ENCODE assay signal across 11 mouse cellular contexts in the genomic region with DNA sequence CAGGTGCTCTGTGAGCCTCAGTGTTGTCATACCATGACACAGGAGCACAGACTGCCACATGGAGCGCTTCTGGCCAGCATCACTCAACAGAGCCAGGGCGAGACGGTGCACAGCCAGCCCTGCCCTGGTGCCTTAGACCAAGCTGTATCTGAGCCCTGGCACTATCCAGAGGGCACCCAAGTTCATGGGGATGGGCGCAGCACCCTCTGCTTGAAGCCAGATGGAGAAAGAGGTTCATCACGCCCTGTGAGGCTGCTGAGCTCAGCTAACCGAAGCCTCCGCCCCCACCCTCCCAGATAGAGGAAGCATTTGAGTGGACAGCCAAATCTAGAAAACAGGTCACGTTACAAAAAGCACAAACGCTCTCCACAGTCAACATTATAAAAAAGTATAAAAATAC. TPM values are rescaled to one million over a fixed set of nuclear protein-coding genes. Genes with fewer than 3 reads are reported as not detected.
DNase-seq lines count a peak whose midpoint lies in the region; ATAC-seq lines count a peak whose summit lies in the region.
"Had no signal": no experiment of that assay in that cellular context is flagged by ENCODE, and none has a peak within 500 bp of the region (broad histone marks: within the 10 kb centered on the region; RNA-seq: fewer than 3 reads in every experiment).

No protein-coding gene starts in this region.

- H3K36me3 ChIP-seq in megakaryocyte, embryonic 14.5 days (replicated peaks; ENCODE audit: low read length): peaks cover under 1% of the 10 kb centered on the region
- peaks cover 75% of the 10 kb centered on the region for H3K36me3 ChIP-seq in embryonic facial prominence, embryonic 13.5 days
- peaks cover 66% of the 10 kb centered on the region for H3K36me3 ChIP-seq in limb, embryonic 13.5 days

- no peak overlapping the region for H3K9ac ChIP-seq in embryonic facial prominence, embryonic 13.5 days
- H3K9ac ChIP-seq in limb, embryonic 13.5 days: 0 out of 2 replicates have a peak overlapping the region, but pooled peaks have one; percentile 19

- peak overlapping the region; percentile 73 for H3K27ac ChIP-seq in embryonic facial prominence, embryonic 13.5 days
- H3K27ac ChIP-seq in limb, embryonic 13.5 days: peak overlapping the region; percentile 58; the same call in 1 of the 2 replicates

- no peaks in the 10 kb centered on the region for H3K9me3 ChIP-seq in megakaryocyte, embryonic 14.5 days
- no peaks in the 10 kb centered on the region for H3K9me3 ChIP-seq in embryonic facial prominence, embryonic 13.5 days
- no peaks in the 10 kb centered on the region for H3K9me3 ChIP-seq in limb, embryonic 13.5 days
- H3K9me3 ChIP-seq: midbrain, embryonic 10.5 days had no signal

- peaks cover 23% of the 10 kb centered on the region for H3K4me1 ChIP-seq in megakaryocyte, embryonic 14.5 days
- H3K4me1 ChIP-seq in embryonic facial prominence, embryonic 13.5 days: peaks cover 77% of the 10 kb centered on the region
- H3K4me1 ChIP-seq in limb, embryonic 13.5 days: peaks cover 90% of the 10 kb centered on the region

- no peak overlapping the region for H3K4me2 ChIP-seq in embryonic facial prominence, embryonic 13.5 days
- no peak overlapping the region for H3K4me2 ChIP-seq in limb, embryonic 13.5 days (replicated peaks)

- peaks cover 62% of the 10 kb centered on the region for H3K27me3 ChIP-seq in megakaryocyte, embryonic 14.5 days (replicated peaks)
- H3K27me3 ChIP-seq in embryonic facial prominence, embryonic 13.5 days: no peaks in the 10 kb centered on the region
- H3K27me3 ChIP-seq in limb, embryonic 13.5 days: no peaks in the 10 kb centered on the region
- H3K27me3 ChIP-seq: CH12.LX had no signal

- peak; percentile 45; the same call in 1 of the 2 replicates for ATAC-seq in frontal cortex, adult (ENCODE audit: low TSS enrichment)
- ATAC-seq in megakaryocyte, adult 5-6 weeks (ENCODE audit: poor library complexity, severe bottlenecking): no peak
- ATAC-seq in embryonic facial prominence, embryonic 13.5 days (ENCODE audit: insufficient number of reproducible peaks, insufficient read depth, low FRiP score, low TSS enrichment, low read depth): no peak
- ATAC-seq in limb, embryonic 13.5 days (ENCODE audit: low FRiP score, low read depth): no peak
- ATAC-seq: intestine, embryonic 16.5 days had no signal

- no peak for DNase-seq in frontal cortex, postnatal 10 days (ENCODE audit: low spot score in 2 of 2)
- DNase-seq in thymus, postnatal 14 days: no peak
- no peak for DNase-seq in yolk sac, embryonic 10.5 days (ENCODE audit: low spot score)

- 76% methylated on average over 9 of the region's 9 CpGs for WGBS in embryonic facial prominence, embryonic 13.5 days
- WGBS in limb, embryonic 13.5 days: 81% methylated on average over 9 of the region's 9 CpGs

- peak overlapping the region; percentile 9 for H3K4me3 ChIP-seq in megakaryocyte, embryonic 14.5 days (replicated peaks)
- H3K4me3 ChIP-seq in embryonic facial prominence, embryonic 13.5 days: no peak overlapping the region
- H3K4me3 ChIP-seq in limb, embryonic 13.5 days: no peak overlapping the region
- H3K4me3 ChIP-seq: midbrain, embryonic 10.5 days had no signal

RNA-seq across cellular contexts. Expression of a gene that starts 6.1 kb away (rescaled TPM):
- polyA plus RNA-seq in megakaryocyte, embryonic 14.5 days (2012; ENCODE audit: insufficient read depth, low replicate concordance): not detected in 2 replicates
- not detected in 2 replicates for total RNA-seq in megakaryocyte, adult 5-6 weeks (2015)
- total RNA-seq in megakaryocyte, adult 5-6 weeks (2017): not detected in 2 replicates
- polyA plus RNA-seq in embryonic facial prominence, embryonic 13.5 days (2015; fragmentation: Nextera tagmentation; extraction: Ambion mirVana): 771 and 792 TPM in 2 replicates
- polyA plus RNA-seq in limb, embryonic 13.5 days (2015; fragmentation: Nextera tagmentation; extraction: Ambion mirVana): 757 and 803 TPM in 2 replicates
- total RNA-seq: CH12.LX had no signal

RNA-seq across cellular contexts. Expression of a gene that starts 29.6 kb away (rescaled TPM):
- 373 and 691 TPM in 2 replicates for polyA plus RNA-seq in megakaryocyte, embryonic 14.5 days (2012; ENCODE audit: insufficient read depth, low replicate concordance)
- total RNA-seq in megakaryocyte, adult 5-6 weeks (2015): 25.1 and 29.7 TPM in 2 replicates
- total RNA-seq in megakaryocyte, adult 5-6 weeks (2017): 37.2 and 43.5 TPM in 2 replicates
- polyA plus RNA-seq in embryonic facial prominence, embryonic 13.5 days (2015; fragmentation: Nextera tagmentation; extraction: Ambion mirVana): 38.9 and 40.2 TPM in 2 replicates
- polyA plus RNA-seq in limb, embryonic 13.5 days (2015; fragmentation: Nextera tagmentation; extraction: Ambion mirVana): 37.4 and 41.8 TPM in 2 replicates

RNA-seq across cellular contexts. Expression of a gene that starts 44.0 kb away (rescaled TPM):
- polyA plus RNA-seq in megakaryocyte, embryonic 14.5 days (2012; ENCODE audit: insufficient read depth, low replicate concordance): 4.0 and 4.2 TPM in 2 replicates
- total RNA-seq in megakaryocyte, adult 5-6 weeks (2015): 1.9 and 2.8 TPM in 2 replicates
- 8.6 and 9.1 TPM in 2 replicates for total RNA-seq in megakaryocyte, adult 5-6 weeks (2017)
- polyA plus RNA-seq in embryonic facial prominence, embryonic 13.5 days (2015; fragmentation: Nextera tagmentation; extraction: Ambion mirVana): 6.1 and 7.8 TPM in 2 replicates
- 7.2 and 8.0 TPM in 2 replicates for polyA plus RNA-seq in limb, embryonic 13.5 days (2015; fragmentation: Nextera tagmentation; extraction: Ambion mirVana)

RNA-seq across cellular contexts. Expression of a gene that starts 55.3 kb away (rescaled TPM):
- polyA plus RNA-seq in megakaryocyte, embryonic 14.5 days (2012; ENCODE audit: insufficient read depth, low replicate concordance): 129 and 181 TPM in 2 replicates
- 182 and 183 TPM in 2 replicates for total RNA-seq in megakaryocyte, adult 5-6 weeks (2015)
- total RNA-seq in megakaryocyte, adult 5-6 weeks (2017): 110 and 120 TPM in 2 replicates
- 393 and 412 TPM in 2 replicates for polyA plus RNA-seq in embryonic facial prominence, embryonic 13.5 days (2015; fragmentation: Nextera tagmentation; extraction: Ambion mirVana)
- polyA plus RNA-seq in limb, embryonic 13.5 days (2015; fragmentation: Nextera tagmentation; extraction: Ambion mirVana): 387 and 396 TPM in 2 replicates

Comparison
In these comparisons a context has a peak if more than half of its experiments do, and no peak if none do; other contexts are left out.
1. RNA of a gene that starts 6.1 kb away (polyA plus RNA-seq): 771 to 792 TPM in embryonic facial prominence, embryonic 13.5 days and 757 to 803 TPM in limb, embryonic 13.5 days; not detected in megakaryocyte, embryonic 14.5 days; every median in the first group is over 100 times any median in the second.